10 mouse cellular contexts compared by ENCODE assay signal in the genomic region with DNA sequence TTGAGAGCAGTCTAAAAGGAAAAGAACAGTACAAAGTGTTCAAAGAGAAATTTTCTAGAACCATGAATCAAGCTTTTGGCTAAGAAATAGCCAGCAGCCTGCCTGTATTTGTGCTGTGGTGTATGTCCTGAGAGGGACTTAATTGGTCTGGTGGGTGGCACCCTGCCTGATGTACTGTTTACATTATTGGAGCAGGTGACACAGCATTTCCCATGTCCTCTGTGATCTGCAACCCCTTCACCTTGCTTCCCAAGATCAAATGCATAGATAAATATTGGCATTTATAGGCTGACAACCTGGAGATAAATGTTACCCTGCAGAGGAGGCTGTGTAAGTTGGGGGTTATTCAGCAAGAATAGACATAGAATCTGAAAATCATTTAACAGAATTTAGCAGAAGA. TPM values are rescaled to one million over a fixed set of nuclear protein-coding genes. Genes with fewer than 3 reads are reported as not detected.
A peak's percentile ranks its signal among the peaks of the same experiment; 100 is the strongest.
DNase-seq lines count a peak whose midpoint lies in the region; ATAC-seq and TF ChIP-seq lines count a peak whose summit lies in the region.
"Had no signal": no experiment of that assay in that cellular context is flagged by ENCODE, and none has a peak within 500 bp of the region (broad histone marks: within the 10 kb centered on the region; RNA-seq: fewer than 3 reads in every experiment).

No protein-coding gene starts in this region.

- 0 out of 2 replicates have a peak overlapping the region, but pooled peaks have one; percentile 22 for H3K27ac ChIP-seq in hindbrain, postnatal 0 days
- no peak overlapping the region for H3K27ac ChIP-seq in hindbrain, embryonic 16.5 days (ENCODE audit: low read depth, low read length)
- H3K27ac ChIP-seq in thymus, adult 2 months (ENCODE audit: control insufficient read depth, insufficient read depth, low read length): peak overlapping the region; percentile 96

- H3K9me3 ChIP-seq in hindbrain, postnatal 0 days (ENCODE audit: low read length): no peaks in the 10 kb centered on the region
- H3K9me3 ChIP-seq in hindbrain, embryonic 16.5 days (ENCODE audit: control insufficient read depth, low read length): no peaks in the 10 kb centered on the region

- H3K4me3 ChIP-seq in hindbrain, postnatal 0 days (ENCODE audit: low read length): no peak overlapping the region
- no peak overlapping the region for H3K4me3 ChIP-seq in hindbrain, embryonic 16.5 days (ENCODE audit: low read length)
- no peak overlapping the region for H3K4me3 ChIP-seq in thymus, adult 2 months (ENCODE audit: control insufficient read depth, insufficient read depth, low read length)

- TF ChIP-seq POLR2A in thymus, adult 2 months (IDR thresholded peaks at IDR 0.05; ENCODE audit: control insufficient read depth, extremely low read depth, insufficient read depth, low read length, poor library complexity): no peak

- H3K27me3 ChIP-seq in hindbrain, postnatal 0 days (ENCODE audit: insufficient read depth, low read length): no peaks in the 10 kb centered on the region
- H3K27me3 ChIP-seq in hindbrain, embryonic 16.5 days (replicated peaks; ENCODE audit: control insufficient read depth, insufficient read depth, low read length): no peaks in the 10 kb centered on the region
- no peaks in the 10 kb centered on the region for H3K27me3 ChIP-seq in thymus, adult 2 months (ENCODE audit: control insufficient read depth, insufficient read depth, low read length)

- H3K9ac ChIP-seq in hindbrain, postnatal 0 days (replicated peaks; ENCODE audit: low read length): no peak overlapping the region
- no peak overlapping the region for H3K9ac ChIP-seq in hindbrain, embryonic 16.5 days (ENCODE audit: low read depth, low read length)

- DNase-seq in hindbrain, postnatal 0 days (ENCODE audit: low spot score): no peak
- DNase-seq in thymus, adult 2 months: no peak
- no peak for DNase-seq in thymus, postnatal 10 days (ENCODE audit: low spot score in 2 of 2)
- DNase-seq in liver: peak; percentile 69
- DNase-seq in cerebellum, postnatal 36 days: no peak
- no peak for DNase-seq in right cerebral cortex, adult 2 months (ENCODE audit: low spot score in 2 of 2)
- DNase-seq in retina, postnatal 1 day: no peak
- DNase-seq: adrenal gland, postnatal 25 days; right cerebral cortex, postnatal 14 days had no signal

- no peak for ATAC-seq in hindbrain, postnatal 0 days
- ATAC-seq in hindbrain, embryonic 16.5 days: no peak

- H3K4me2 ChIP-seq in hindbrain, postnatal 0 days (ENCODE audit: low read depth, low read length): no peak overlapping the region
- H3K4me2 ChIP-seq in hindbrain, embryonic 16.5 days (ENCODE audit: low read length): no peak overlapping the region

- no peak for TF ChIP-seq CTCF in hindbrain, postnatal 0 days (IDR thresholded peaks at IDR 0.05; ENCODE audit: low read depth)
- no peak for TF ChIP-seq CTCF in thymus, adult 2 months (IDR thresholded peaks at IDR 0.05; ENCODE audit: borderline replicate concordance, control insufficient read depth, extremely low read depth, insufficient read depth, low read length, poor library complexity)

- H3K4me1 ChIP-seq in hindbrain, postnatal 0 days (ENCODE audit: insufficient read depth, low read length): peaks cover 6% of the 10 kb centered on the region; the same call in 1 of the 2 replicates
- H3K4me1 ChIP-seq in hindbrain, embryonic 16.5 days (ENCODE audit: control insufficient read depth, insufficient read depth, low read depth, low read length): peaks cover 3% of the 10 kb centered on the region; the same call in 1 of the 2 replicates
- H3K4me1 ChIP-seq in thymus, adult 2 months (replicated peaks; ENCODE audit: control insufficient read depth, insufficient read depth, low read length): peaks cover 10% of the 10 kb centered on the region

- H3K36me3 ChIP-seq in hindbrain, postnatal 0 days (ENCODE audit: insufficient read depth, low read length): no peaks in the 10 kb centered on the region
- no peaks in the 10 kb centered on the region for H3K36me3 ChIP-seq in hindbrain, embryonic 16.5 days (ENCODE audit: control insufficient read depth, insufficient read depth, low read length)
- H3K36me3 ChIP-seq in thymus, adult 2 months (ENCODE audit: control insufficient read depth, insufficient read depth, low read length): no peaks in the 10 kb centered on the region

RNA-seq across cellular contexts. Expression of a gene that starts 47.3 kb away (rescaled TPM):
- 31.6 and 38.5 TPM in 2 replicates for total RNA-seq in hindbrain, postnatal 0 days (2014; rRNA removed)
- 55.7 and 58.7 TPM in 2 replicates for polyA plus RNA-seq in hindbrain, postnatal 0 days (2015; fragmentation: Nextera tagmentation; extraction: Ambion mirVana)
- polyA plus RNA-seq in hindbrain, embryonic 16.5 days (2015; fragmentation: Nextera tagmentation; extraction: Ambion mirVana): 60.0 and 61.0 TPM in 2 replicates
- 30.1 and 38.8 TPM in 2 replicates for polyA plus RNA-seq in thymus, adult 2 months (2012; rRNA removed)
